Mouse (Mus musculus): ENCODE results near the gene Ascc1.

DNA sequence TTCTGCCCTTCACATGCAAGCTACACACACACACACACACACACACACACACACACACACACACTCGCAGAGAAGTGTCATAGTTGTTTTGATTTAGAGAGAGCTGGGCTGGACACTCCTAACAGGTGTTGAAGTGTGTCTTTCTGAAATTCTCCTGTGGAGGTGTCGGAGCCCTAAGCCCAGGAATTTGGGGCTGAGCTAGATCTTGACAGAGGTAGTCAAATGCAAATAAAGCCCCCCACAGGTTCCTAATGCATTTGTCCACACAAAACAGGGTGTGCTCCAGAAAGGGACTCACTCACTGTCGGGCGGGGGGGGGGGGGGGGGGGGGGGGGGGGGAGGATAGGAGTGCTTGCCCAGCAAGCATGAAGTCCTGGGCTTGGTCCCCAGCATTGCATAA is 25.5 kb upstream of the Ascc1 start:
- no peak for TF ChIP-seq CTCF (IDR thresholded peaks at IDR 0.05 in 2 of 3, conservative IDR thresholded peaks at IDR 0.05 in 1 of 3; ENCODE audit: control insufficient read depth in 1 of 3, insufficient read depth in 1 of 3, low read depth in 2 of 3, low read length in 3 of 3, poor library complexity in 1 of 3, severe bottlenecking in 1 of 3)
- no peak for TF ChIP-seq GATA1 (IDR thresholded peaks at IDR 0.05; ENCODE audit: low read depth, low read length)
- TF ChIP-seq TAL1 (IDR thresholded peaks at IDR 0.05; ENCODE audit: low read length), result no peak
- no peak for TF ChIP-seq EP300 (IDR thresholded peaks at IDR 0.05; ENCODE audit: low read depth in 1 of 2, low read length in 2 of 2)
- no peak for TF ChIP-seq NRF1 (IDR thresholded peaks at IDR 0.05; ENCODE audit: insufficient read depth, low read depth, low read length, poor library complexity, severe bottlenecking)
- no peak for TF ChIP-seq POLR2A (IDR thresholded peaks at IDR 0.05; ENCODE audit: control insufficient read depth in 1 of 2, insufficient read depth in 1 of 2, low read depth in 1 of 2, low read length in 2 of 2, poor library complexity in 1 of 2)
- no peak for TF ChIP-seq MAZ (IDR thresholded peaks at IDR 0.05; ENCODE audit: low read depth, low read length)
- TF ChIP-seq TCF12 (IDR thresholded peaks at IDR 0.05; ENCODE audit: low read depth, low read length), result no peak
- TF ChIP-seq RCOR1 (IDR thresholded peaks at IDR 0.05; ENCODE audit: low read depth, low read length), result no peak
- no peak for TF ChIP-seq JUND (IDR thresholded peaks at IDR 0.05; ENCODE audit: low read depth, low read length)
